Mouse (Mus musculus): Measurements from ENCODE around the gene Gsc. TPM values are rescaled to one million over a fixed set of nuclear protein-coding genes. Genes with fewer than 3 reads are reported as not detected.

Gsc gene
- polyA plus RNA-seq (2012; ENCODE audit: low replicate concordance): not detected in 2 replicates

DNA sequence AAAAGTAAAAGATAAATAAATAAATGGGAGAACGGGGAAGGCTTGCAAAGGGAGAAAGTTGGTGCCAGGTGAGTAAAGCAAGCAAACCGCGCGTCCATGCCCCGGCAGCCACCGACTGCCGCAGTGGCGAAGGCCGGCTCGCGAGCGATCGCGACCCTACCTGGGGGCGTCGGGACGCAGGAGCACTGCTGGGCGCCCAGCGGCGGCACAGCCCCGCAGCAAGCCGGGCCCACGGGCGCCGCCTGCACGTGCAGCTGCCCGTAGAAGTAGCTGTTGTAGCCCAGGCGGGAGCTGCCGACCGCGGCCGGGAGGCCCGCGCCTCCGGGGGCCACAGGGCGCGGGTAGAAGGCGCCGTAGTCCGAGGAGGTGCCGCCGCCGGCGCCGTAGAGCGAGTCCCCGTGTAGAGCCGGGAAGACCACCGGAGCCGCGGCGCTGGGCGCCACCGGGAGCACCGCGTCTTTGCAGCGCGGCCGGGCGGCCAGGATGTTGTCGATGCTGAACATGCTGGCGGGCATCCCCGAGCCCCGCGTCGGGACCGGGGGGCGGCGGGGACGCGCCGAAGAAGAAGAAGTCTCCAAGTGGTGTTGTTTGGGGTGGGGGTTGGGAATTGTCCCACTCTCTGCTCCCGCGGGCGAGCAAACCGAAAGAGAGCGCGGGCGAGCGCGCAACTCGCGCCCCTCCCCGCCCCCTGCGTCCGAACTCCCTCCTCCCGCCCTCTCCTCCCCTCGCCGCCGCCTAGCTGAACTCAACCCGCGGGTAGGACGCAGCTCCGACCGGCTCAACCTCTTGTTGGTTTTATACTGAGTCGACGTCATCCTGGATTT, at the start of gene Gsc:
TSS of gene Gsc (minus strand) at position 730 of the 824 bp plus-strand sequence.

Other genes starting within 250 kb of the Gsc start
- gene Serpina3g, start 237.1 kb downstream of the Gsc start, polyA plus RNA-seq (2012; ENCODE audit: low replicate concordance): 10.7 and 22.1 TPM in 2 replicates
- not detected in 2 replicates for gene Serpina3i, start 210.2 kb downstream of the Gsc start, polyA plus RNA-seq (2012; ENCODE audit: low replicate concordance)
- gene Serpina3j, start 158.8 kb downstream of the Gsc start, polyA plus RNA-seq (2012; ENCODE audit: low replicate concordance): not detected in 2 replicates
- not detected in 2 replicates for gene Serpina3k, start 134.8 kb downstream of the Gsc start, polyA plus RNA-seq (2012; ENCODE audit: low replicate concordance)
- gene Serpina3m, start 134.8 kb downstream of the Gsc start, polyA plus RNA-seq (2012; ENCODE audit: low replicate concordance): not detected in 2 replicates
- 0.06 and 0.11 TPM in 2 replicates for gene Serpina3n, start 66.6 kb downstream of the Gsc start, polyA plus RNA-seq (2012; ENCODE audit: low replicate concordance)

Data from hematopoietic multipotent progenitor cell, adult 10-12 weeks (in vitro differentiated cells).